Mouse (Mus musculus): Measurements from ENCODE around the gene Trim31. TPM values are rescaled to one million over a fixed set of nuclear protein-coding genes. Genes with fewer than 3 reads are reported as not detected.

Gene Trim31
- polyA plus RNA-seq, 1 experiment from 2014 or later, result not detected

DNA sequence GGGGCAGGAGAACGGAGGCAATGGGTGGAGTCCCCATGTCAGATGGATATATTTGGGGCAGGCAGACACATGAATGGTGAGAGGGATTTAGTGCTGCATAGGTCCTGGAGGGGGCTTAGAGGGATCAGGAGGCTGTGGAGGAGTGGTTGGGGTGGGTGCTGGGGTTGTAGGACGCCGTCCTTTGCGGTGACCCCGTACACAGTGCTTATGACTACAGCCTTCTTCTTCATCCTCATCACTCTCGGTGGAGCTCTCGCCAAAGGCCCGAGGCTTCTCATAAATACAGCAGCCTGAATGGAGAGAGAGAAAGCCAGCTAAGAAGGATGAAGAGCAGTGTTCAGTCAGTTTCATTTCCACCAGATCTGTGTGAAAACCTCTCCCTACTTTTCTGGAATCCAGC lies 51.3 kb downstream of the Trim31 start:
- Histone ChIP-seq H3K36me3 (peaks cover 14% of the 10 kb centered on the region), H3K27me3 (replicated peaks) (peaks cover 12% of the 10 kb centered on the region), H3K4me2 (no peak overlapping the region), H3K4me3 (replicated peaks) (no peak overlapping the region), H3K9ac (replicated peaks) (no peak overlapping the region), H3K27ac (replicated peaks) (no peak overlapping the region), H3K9me3 (replicated peaks) (no peaks in the 10 kb centered on the region), H3K4me1 (peaks cover 36% of the 10 kb centered on the region)
- WGBS, result 95% methylated on average over 8 of the region's 8 CpGs
- ATAC-seq (ENCODE audit: low FRiP score), result no peak

DNA sequence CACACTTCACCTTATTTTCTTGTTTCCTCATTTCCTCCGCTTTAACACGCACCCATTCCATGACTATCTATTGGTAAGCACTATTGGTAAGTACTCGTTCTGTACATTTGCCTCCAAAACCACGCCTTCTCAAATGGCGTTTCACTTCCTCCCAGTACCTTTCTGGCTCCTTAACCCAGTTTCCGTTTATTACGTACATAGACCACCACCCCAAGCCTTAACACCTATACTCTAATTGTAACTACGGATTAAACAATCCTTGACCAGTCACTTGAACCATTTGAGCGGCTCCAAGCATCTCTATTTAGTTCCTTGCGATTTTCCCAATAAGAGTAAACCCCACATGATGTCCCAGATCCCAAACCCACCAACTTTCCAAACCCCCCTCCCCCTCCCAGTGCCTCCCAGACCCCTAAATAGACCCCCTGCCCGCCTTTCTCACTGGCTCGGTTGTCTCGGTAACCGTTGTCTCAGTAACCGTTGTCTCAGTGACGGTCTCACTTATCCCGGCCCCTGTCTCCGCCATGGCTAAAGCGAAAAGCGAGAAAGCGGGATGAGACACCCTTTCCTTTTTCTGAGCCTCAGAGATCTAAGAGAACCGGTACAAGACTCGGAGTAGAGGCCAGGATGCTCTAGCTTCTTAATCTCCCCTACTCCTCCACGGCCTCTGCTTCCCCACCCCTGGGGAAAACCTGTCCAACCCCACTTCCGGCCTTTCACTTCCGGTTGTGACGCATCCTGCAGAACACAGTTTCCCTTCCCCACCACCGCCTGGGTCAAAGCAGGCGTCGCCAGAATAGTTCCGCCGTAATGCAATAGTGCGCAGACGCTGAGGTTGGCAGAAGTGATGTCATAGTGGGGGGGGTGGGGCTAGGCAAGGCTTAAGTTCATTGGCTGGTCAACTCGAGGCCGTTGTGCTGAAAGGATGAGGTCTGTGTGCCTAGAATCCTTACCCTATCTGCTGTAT lies 53.3 kb downstream of the Trim31 start, which contains the start of gene Ppp1r11:
TSS of gene Ppp1r11 (minus strand) at position 761 of the 967 bp plus-strand sequence.
- peak within 1 kb of the TSS; percentile 65 for H3K9ac ChIP-seq (replicated peaks)
- ATAC-seq (ENCODE audit: low FRiP score), result peak; percentile 95
- no peaks in the 10 kb centered on the region for H3K9me3 ChIP-seq (replicated peaks)
- no peaks in the 10 kb centered on the region for H3K27me3 ChIP-seq (replicated peaks)
- peak within 1 kb of the TSS; percentile 87 for H3K27ac ChIP-seq (replicated peaks)
- peaks cover 21% of the 10 kb centered on the region for H3K36me3 ChIP-seq
- peak within 1 kb of the TSS; percentile 58 for H3K4me3 ChIP-seq (replicated peaks)
- H3K4me1 ChIP-seq, result peaks cover 34% of the 10 kb centered on the region
- 3% methylated on average over 36 of the region's 36 CpGs for WGBS
- peak within 1 kb of the TSS; percentile 68 for H3K4me2 ChIP-seq

DNA sequence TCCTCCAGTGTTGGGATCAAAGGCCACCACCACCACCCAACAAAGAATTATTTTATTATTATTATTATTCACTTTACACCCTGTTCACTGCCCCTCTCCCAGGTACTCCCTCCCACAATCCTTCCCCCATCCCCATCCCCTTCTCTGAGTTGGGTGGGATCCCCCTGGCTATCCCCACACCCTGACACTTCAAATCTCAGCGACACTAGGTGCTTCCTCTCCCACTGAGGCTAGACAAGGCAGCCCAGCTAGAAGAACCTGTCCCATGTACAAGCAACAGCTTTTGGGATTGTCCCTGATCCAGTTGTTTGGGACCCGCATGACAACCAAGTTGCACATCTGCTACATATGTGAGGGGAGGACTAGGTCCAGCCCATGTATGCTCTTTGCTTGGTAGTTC lies 54.7 kb downstream of the Trim31 start:
- peaks cover 21% of the 10 kb centered on the region for H3K36me3 ChIP-seq
- H3K4me1 ChIP-seq, result peaks cover 29% of the 10 kb centered on the region
- ATAC-seq (ENCODE audit: low FRiP score), result no peak
- no peak overlapping the region for H3K4me2 ChIP-seq
- H3K9ac ChIP-seq (replicated peaks), result no peak overlapping the region
- 93% methylated on average over 2 of the region's 2 CpGs for WGBS
- H3K27ac ChIP-seq (replicated peaks), result no peak overlapping the region
- H3K9me3 ChIP-seq (replicated peaks), result no peaks in the 10 kb centered on the region
- H3K4me3 ChIP-seq (replicated peaks), result no peak overlapping the region
- no peaks in the 10 kb centered on the region for H3K27me3 ChIP-seq (replicated peaks)

DNA sequence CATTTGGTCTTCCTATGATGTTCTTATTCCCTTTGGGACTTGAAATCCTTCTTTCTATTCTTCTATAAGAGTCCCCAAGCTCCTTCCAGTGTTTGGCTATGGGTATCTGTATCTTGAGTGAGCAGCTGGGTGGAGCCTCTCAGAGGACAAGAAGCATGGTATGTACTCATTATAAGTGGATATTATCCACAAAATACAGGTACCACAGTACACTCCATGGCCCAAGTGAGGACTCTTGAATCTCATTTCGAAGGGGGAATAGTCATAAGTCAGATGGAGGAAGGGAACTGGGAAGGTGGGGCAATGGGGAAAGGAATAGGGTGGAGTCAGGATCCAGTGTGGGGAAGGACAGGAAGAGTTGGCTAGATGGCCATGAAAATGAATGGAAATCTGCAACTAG lies 55.1 kb downstream of the Trim31 start:
- no peak for ATAC-seq (ENCODE audit: low FRiP score)
- H3K4me1 ChIP-seq, result peaks cover 27% of the 10 kb centered on the region
- no peak overlapping the region for H3K4me3 ChIP-seq (replicated peaks)
- H3K27ac ChIP-seq (replicated peaks), result no peak overlapping the region
- no peak overlapping the region for H3K9ac ChIP-seq (replicated peaks)
- no peak overlapping the region for H3K4me2 ChIP-seq
- no peaks in the 10 kb centered on the region for H3K9me3 ChIP-seq (replicated peaks)
- H3K36me3 ChIP-seq, result peaks cover 21% of the 10 kb centered on the region
- no peaks in the 10 kb centered on the region for H3K27me3 ChIP-seq (replicated peaks)
- 96% methylated on average over 1 of the region's 1 CpGs for WGBS

DNA sequence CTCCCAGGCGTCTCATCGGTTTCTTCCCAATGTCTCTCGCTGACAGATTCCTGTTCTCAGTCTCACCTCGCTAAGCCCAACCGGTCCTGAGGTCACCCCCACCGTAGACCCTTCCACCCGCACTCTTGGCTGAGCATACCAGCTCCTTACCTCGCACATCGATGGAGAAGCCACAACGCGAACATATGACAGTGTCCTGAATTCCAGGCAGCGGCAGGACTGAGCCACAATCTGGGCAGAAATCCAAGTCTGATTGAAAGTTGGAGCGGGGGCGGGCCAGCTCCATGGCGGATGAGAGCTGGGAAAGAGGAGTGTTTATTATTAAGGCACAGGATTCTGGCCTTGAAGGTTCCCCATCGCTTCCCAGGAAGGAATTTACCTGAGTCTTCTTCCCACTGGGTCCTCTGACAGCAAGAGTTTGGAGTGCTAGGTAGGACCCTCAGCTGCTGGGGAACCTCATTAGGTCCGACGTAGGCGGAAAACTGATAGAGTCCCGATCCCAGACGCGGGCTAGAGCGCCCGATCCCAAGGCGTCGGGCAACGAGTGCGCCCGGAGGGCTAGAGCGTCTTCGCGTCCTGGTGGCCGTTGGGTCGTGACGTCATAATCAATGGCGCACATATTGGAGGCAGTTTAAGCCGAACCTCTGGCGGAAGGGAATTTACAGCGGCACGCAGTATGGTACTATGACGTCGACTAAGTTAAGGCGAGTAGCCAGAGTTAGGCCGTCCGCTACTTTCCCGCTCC lies 60.3 kb downstream of the Trim31 start, which contains the start of the genes Znrd1 and Znrd1as:
TSS of gene Znrd1 (minus strand) at position 561 of the 745 bp plus-strand sequence.
TSS of gene Znrd1as (plus strand) at position 594 of the 745 bp plus-strand sequence.
- peak; percentile 98 for ATAC-seq (ENCODE audit: low FRiP score)
- under 1% methylated on average over 46 of the region's 46 CpGs for WGBS
- Histone ChIP-seq H3K27me3 (replicated peaks) (no peaks in the 10 kb centered on the region), H3K4me3 (replicated peaks) (peak within 1 kb of the TSS; percentile 66), H3K4me1 (peaks cover 26% of the 10 kb centered on the region), H3K36me3 (peaks cover 7% of the 10 kb centered on the region), H3K27ac (replicated peaks) (peak within 1 kb of the TSS; percentile 85), H3K9me3 (replicated peaks) (no peaks in the 10 kb centered on the region), H3K4me2 (peak within 1 kb of the TSS; percentile 78), H3K9ac (replicated peaks) (peak within 1 kb of the TSS; percentile 80)

DNA sequence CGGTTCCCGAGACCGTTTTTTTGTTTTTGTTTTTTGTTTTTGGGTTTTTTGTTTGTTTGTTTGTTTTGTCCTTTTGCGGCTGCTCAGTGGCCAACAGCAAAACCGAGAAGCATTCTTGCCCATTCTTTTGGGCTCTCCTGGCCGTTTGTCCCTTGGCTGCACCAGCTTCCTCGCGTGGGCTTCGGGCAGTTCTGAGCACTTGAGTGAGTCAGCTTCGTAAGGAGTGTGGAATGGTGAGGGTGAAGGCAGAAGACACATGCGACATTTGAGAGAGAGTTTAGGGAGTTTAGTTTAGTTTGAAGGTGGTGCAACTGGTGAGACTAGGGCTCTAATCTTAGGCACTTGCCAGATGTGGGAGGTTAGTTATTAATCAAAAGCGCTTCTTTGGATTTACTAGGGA lies 61.0 kb downstream of the Trim31 start:
- Histone ChIP-seq H3K36me3 (peaks cover 7% of the 10 kb centered on the region), H3K4me3 (replicated peaks) (peak overlapping the region; percentile 66), H3K4me1 (peaks cover 26% of the 10 kb centered on the region), H3K27me3 (replicated peaks) (no peaks in the 10 kb centered on the region), H3K27ac (replicated peaks) (peak overlapping the region; percentile 85), H3K9me3 (replicated peaks) (no peaks in the 10 kb centered on the region), H3K9ac (replicated peaks) (peak overlapping the region; percentile 80), H3K4me2 (peak overlapping the region; percentile 78)
- WGBS, result 13% methylated on average over 12 of the region's 12 CpGs
- peak; percentile 37 for ATAC-seq (ENCODE audit: low FRiP score)

Other genes starting within 250 kb of the Trim31 start
- gene H2-M1, start 225.9 kb upstream of the Trim31 start, polyA plus RNA-seq (2015; fragmentation: Nextera tagmentation; extraction: Ambion mirVana), result not detected in 2 replicates
- gene H2-M10.5, start 125.2 kb upstream of the Trim31 start, polyA plus RNA-seq (2015; fragmentation: Nextera tagmentation; extraction: Ambion mirVana), result not detected in 2 replicates
- gene H2-M10.6, start 85.9 kb upstream of the Trim31 start, polyA plus RNA-seq (2015; fragmentation: Nextera tagmentation; extraction: Ambion mirVana), result not detected in 2 replicates
- 51.2 and 52.0 TPM in 2 replicates for gene Trim26, start 61.0 kb upstream of the Trim31 start, polyA plus RNA-seq (2015; fragmentation: Nextera tagmentation; extraction: Ambion mirVana)
- gene Trim15, start 30.9 kb upstream of the Trim31 start, polyA plus RNA-seq (2015; fragmentation: Nextera tagmentation; extraction: Ambion mirVana), result 0.73 and 0.82 TPM in 2 replicates
- gene Trim10, start 28.5 kb upstream of the Trim31 start, polyA plus RNA-seq (2015; fragmentation: Nextera tagmentation; extraction: Ambion mirVana), result 1.4 and 1.9 TPM in 2 replicates
- not detected in 2 replicates for gene Trim40, start 8.0 kb upstream of the Trim31 start, polyA plus RNA-seq (2015; fragmentation: Nextera tagmentation; extraction: Ambion mirVana)
- 1.9 and 2.0 TPM in 2 replicates for gene Rnf39, start 44.8 kb downstream of the Trim31 start, polyA plus RNA-seq (2015; fragmentation: Nextera tagmentation; extraction: Ambion mirVana)
- gene Ppp1r11, start 53.6 kb downstream of the Trim31 start, polyA plus RNA-seq (2015; fragmentation: Nextera tagmentation; extraction: Ambion mirVana), result 155 and 168 TPM in 2 replicates
- gene Znrd1, start 60.4 kb downstream of the Trim31 start, polyA plus RNA-seq (2015; fragmentation: Nextera tagmentation; extraction: Ambion mirVana), result 59.2 and 62.9 TPM in 2 replicates
- 5.5 and 5.8 TPM in 2 replicates for gene Znrd1as, start 60.5 kb downstream of the Trim31 start, polyA plus RNA-seq (2015; fragmentation: Nextera tagmentation; extraction: Ambion mirVana)
- gene 2410137M14Rik, start 83.1 kb downstream of the Trim31 start, polyA plus RNA-seq (2015; fragmentation: Nextera tagmentation; extraction: Ambion mirVana), result 0.27 TPM in 1 of 2 replicates, not detected in the other
- 2.5 and 2.7 TPM in 2 replicates for gene H2-M5, start 91.4 kb downstream of the Trim31 start, polyA plus RNA-seq (2015; fragmentation: Nextera tagmentation; extraction: Ambion mirVana)
- gene Zfp57, start 103.0 kb downstream of the Trim31 start, polyA plus RNA-seq (2015; fragmentation: Nextera tagmentation; extraction: Ambion mirVana), result 200 and 252 TPM in 2 replicates
- 1.5 and 2.0 TPM in 2 replicates for gene Mog, start 125.3 kb downstream of the Trim31 start, polyA plus RNA-seq (2015; fragmentation: Nextera tagmentation; extraction: Ambion mirVana)
- 77.9 and 90.1 TPM in 2 replicates for gene Gabbr1, start 147.8 kb downstream of the Trim31 start, polyA plus RNA-seq (2015; fragmentation: Nextera tagmentation; extraction: Ambion mirVana)
- gene Olfr90, start 190.4 kb downstream of the Trim31 start, polyA plus RNA-seq (2015; fragmentation: Nextera tagmentation; extraction: Ambion mirVana), result 0.06 TPM in 1 of 2 replicates, not detected in the other
- gene Olfr91, start 200.2 kb downstream of the Trim31 start, polyA plus RNA-seq (2015; fragmentation: Nextera tagmentation; extraction: Ambion mirVana), result not detected in 2 replicates
- not detected in 2 replicates for gene Olfr92, start 222.0 kb downstream of the Trim31 start, polyA plus RNA-seq (2015; fragmentation: Nextera tagmentation; extraction: Ambion mirVana)